Mouse (Mus musculus): ENCODE measurements around the gene C730034F03Rik.
"Not testable (repeated sequence)": the region's sequence is repeated elsewhere in the genome, so short reads cannot be mapped to it uniquely, and the experiment has no call there.

C730034F03Rik gene

DNA sequence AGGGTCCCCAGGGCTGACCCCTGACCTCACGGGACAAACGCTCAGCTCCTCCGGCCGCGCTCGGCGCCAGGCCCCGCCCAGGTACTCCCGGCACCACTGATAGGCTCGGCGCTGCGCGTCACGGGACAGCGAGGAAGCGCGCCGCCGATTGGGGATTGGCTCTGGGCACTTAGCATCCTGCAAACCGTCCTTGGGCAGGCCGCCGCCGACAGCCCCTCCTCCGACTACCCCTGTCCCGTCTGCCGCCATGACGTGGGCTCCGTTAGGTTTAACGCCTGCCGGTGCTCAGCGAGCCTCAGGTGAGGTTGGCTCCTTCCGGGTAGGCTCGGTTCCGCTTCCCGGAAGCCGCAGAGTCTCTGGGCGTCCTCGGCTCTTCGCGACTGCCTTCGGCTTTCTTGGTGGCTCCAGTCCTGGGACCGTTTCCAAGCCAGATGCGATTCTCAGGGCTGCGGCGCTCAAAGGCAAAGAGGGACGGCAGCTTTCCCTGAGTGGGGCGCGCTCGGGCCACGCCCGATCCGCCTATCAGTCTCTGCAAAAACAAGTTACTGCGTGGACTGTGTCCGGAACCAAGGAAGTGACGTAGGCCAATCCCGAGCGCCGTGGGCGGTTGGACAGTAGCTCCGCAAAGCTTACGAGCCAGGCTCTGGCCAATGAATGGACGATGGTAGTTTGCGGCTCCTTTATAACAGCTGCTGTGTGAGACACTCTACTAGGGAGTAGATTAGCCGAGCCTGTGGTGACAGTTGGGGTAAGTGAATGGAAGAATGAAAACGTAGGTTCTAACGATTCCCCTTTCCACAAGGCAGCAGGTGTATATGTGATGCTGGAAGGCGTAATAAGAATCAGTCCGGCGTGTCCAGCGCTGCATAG is at the start of gene C730034F03Rik, which contains the start of the genes Gm44502 and Chkb:
C730034F03Rik (plus strand) TSS at position 238 of the 870 bp plus-strand sequence.
Gm44502 (minus strand) TSS at position 345 of the 870 bp plus-strand sequence.
Chkb (minus strand) TSS at position 557 of the 870 bp plus-strand sequence.
- CTCF ChIA-PET: no interaction called here

- CTCF ChIA-PET: no interaction called here
These were observed 44.8 kb upstream of the C730034F03Rik start, which contains the start of gene Klhdc7b for GRCm38 (mm10) chr15:89384617-89385016. Gene Klhdc7b (plus strand): TSS chr15:89384917.

DNA sequence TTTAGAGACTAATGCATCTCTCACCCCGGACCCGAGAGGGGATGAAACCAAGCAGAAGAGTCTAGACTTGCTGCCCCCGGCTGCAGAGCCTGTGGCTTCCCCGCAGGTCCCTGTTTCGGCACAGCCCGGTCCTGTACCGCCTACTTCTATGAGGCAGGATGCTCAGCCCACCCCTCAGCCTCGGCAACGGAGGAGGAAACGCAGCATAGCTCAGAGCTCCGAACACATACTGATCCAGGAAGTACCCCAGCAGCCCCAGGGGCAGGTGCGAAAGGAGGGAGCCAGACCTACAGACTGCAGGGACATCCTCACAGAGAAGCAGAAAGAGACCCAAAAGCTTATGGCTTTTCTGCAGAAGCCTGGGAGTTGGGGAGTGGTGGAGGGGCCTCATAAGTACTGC is 42.3 kb upstream of the C730034F03Rik start:
- CTCF ChIA-PET: no interaction called here

GRCm38 (mm10) chr15:89390081-89390480 is 39.3 kb upstream of the C730034F03Rik start:
- CTCF ChIA-PET: no interaction called here

DNA sequence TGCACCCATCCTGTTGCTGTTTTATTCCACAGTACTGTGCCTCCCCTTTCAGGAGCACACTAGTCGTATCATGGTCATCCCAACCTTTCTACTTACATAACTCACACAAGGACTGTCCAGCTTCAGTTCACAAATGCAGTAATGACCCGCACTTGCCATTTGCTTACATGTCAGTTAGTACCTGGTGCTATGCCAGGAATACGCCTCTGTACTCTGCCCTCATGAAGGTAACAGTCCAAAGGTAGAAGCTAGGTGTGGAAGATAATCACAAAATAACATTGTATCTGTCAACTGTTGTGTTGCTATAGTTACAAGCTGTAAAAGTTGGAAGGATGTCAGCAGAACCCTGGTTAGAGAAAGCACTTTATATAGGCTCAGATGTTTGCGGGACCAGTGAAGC is 32.5 kb upstream of the C730034F03Rik start:
- CTCF ChIA-PET: no interaction called here

GRCm38 (mm10) chr15:89398146-89398545 is 31.2 kb upstream of the C730034F03Rik start:
- CTCF ChIA-PET: no interaction called here

GRCm38 (mm10) chr15:89399716-89400115 is 29.7 kb upstream of the C730034F03Rik start:
- CTCF ChIA-PET: no interaction called here

DNA sequence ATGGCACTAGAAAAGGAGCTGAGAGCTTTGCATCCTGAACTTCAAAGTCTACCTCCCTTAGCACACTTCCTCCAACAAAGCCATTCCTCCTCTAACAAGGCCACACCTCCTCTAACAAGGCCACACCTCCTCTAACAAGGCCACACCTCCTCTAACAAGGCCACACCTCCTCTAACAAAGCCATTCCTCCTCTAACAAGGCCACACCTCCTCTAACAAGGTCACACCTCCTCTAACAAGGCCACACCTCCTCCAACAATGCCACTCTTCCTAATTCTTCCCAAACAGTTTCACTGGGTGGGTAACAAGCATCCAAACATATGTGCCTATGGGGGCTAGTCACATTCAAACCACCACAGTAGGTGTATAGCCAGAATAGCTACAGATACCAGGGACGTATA is 26.9 kb upstream of the C730034F03Rik start:
- CTCF ChIA-PET: no interaction called here

GRCm38 (mm10) chr15:89404831-89405623 is 24.4 kb upstream of the C730034F03Rik start:
- CTCF ChIA-PET: interaction anchor here (0.5 kb wide), 1 partner anchor 13 kb away, joined by 19 read pairs; no protein-coding TSS in a partner anchor

DNA sequence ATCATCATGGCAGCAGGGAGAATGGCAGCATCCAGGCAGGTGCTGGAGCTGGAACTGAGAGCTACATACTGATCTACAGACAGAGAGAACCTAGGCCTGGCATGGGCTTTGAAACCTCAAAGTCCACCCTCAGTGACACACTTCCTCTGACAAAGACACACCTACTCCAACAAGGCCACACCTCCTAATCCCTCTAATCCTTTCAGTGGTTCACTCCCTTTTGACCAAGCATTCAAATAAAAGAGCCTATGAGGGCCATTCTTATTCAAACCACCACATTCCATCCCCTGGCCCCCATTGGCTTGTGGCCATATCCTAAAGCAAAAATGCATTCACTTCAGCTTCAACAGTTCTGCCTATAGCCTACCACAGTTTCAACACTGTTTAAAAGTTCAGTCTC is 22.7 kb upstream of the C730034F03Rik start:
- CTCF ChIA-PET: no interaction called here

DNA sequence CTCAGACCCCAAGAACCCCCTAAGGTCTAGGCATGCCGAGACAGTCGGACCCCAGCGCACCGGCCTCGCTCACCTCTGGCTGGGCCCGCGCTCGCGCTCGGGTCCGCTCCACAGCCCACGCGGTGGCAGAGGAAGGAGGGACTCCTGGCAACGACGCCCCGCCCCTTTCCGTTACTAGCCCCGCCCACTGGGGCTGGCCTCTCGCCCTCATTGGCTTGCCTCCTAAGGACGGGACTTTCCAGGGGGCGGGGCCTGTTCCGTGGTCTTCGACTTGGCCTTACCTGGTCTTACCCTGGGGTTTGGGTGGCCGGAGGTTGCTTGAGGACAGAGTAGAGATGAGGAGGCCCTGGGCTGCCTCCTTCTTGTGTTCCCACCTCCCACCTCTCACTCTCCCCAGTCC is 19.3 kb upstream of the C730034F03Rik start, which contains the start of gene Syce3:
Syce3 (minus strand) TSS at position 386 of the 400 bp plus-strand sequence.
- CTCF ChIA-PET: no interaction called here

- CTCF ChIA-PET: no interaction called here
These were observed 14.1 kb upstream of the C730034F03Rik start for GRCm38 (mm10) chr15:89415282-89415681.

- CTCF ChIA-PET: no interaction called here
These were observed 7.5 kb upstream of the C730034F03Rik start for GRCm38 (mm10) chr15:89421938-89422337.

DNA sequence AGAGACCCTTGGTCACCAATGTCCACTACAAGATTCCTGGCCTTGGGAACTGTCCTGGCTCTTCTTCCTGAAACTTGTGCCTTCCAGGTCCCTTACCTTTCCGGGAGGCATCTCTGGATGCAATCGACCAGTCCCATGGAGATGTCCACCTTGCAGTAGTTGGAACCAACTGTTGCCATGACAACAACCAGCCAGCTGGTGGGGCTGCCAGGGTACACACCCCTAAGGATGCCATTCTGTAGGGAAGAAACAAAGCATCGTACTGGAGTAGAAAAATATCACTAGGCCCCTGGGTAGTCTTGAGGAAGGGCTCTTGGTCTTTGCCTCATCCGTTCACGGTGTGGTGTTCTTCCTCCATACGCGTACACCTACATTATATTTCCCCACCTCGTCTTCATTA is 4.8 kb upstream of the C730034F03Rik start:
- CTCF ChIA-PET: no interaction called here

DNA sequence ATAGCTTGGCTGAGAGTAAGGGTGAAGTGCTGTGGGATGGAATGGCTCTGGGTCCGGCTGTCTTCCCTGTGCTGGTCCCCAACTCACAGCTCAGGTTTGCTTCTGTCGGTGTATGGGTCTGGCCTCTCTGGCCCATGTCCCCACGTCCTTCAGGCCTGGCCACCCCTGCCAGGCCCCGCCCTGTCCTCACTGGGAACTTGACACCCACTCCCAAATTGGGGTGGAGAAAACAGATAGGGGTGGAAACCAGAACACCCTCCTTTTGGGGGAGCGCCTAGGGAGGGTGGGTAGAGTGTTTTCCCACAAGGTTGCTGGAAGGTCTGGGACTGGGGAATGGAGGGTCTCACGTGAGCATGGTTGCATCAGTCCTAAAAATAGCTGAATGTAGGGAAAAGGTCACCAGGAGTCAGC is 3.7 kb upstream of the C730034F03Rik start, which contains the start of gene Cpt1b:
Cpt1b (minus strand) TSS at position 153 of the 411 bp plus-strand sequence.
- CTCF ChIA-PET: no interaction called here

DNA sequence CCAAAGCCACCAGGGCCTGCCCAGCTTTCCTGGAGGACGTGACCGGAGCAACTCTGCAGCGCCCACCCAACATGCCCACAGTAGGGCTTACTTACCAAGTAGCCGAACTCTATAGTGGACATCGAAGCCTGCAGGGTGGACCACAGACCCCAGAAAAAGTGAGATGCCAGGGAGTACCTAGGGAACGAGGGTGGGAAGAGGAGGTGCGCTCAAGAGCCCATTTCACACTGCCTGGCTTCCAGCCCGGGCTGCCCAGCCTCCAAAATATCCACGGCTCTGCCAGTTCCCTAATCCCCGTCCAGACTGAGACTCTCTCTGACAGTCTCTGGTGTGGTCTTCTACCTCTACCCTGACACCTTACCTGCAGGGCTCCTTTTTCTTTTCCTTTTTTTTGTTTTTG is 2.7 kb upstream of the C730034F03Rik start:
- CTCF ChIA-PET: no interaction called here

- CTCF ChIA-PET: no interaction called here
These were observed 1.1 kb upstream of the C730034F03Rik start for GRCm38 (mm10) chr15:89428136-89428790.

- CTCF ChIA-PET: no interaction called here
These were observed 503 bp upstream of the C730034F03Rik start for GRCm38 (mm10) chr15:89428821-89429351.

DNA sequence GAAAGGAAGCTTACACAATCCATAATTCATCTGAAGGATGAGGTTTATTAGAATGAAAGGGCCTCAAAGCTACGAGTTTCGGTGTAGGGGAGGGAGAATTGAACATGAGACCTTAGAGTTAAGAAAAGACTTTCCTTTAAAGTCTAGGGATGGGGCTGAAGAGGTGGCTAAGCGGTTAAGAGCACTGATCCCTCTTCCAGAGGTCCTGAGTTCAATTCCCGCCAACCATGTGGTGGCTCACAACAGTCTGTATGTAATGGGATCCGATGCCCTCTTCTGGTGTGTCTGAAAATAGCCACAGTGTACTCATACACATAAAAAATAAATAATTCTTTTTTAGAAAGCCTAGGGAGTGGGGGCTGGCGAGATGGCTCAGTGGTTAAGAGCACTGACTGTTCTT is 952 bp downstream of the C730034F03Rik start:
- CTCF ChIA-PET: no interaction called here

DNA sequence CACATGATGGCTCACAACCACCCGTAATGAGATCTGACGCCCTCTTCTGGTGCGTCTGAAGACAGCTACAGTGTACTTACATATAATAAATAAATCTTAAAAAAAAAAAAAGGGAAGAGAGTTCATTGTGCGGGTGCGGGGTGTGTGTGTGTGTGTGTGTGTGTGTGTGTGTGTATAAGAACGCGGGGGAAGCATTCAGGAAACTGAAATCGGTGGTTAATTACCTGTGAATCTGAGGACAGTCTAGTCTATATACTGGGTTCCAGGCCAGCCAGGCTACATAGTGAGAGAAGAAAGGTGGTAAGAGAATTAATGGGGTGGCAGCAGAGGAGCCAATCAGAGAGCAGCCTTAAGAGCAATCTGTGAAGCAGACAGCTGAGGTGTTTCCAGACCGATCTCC is 1.4 kb downstream of the C730034F03Rik start:
- CTCF ChIA-PET: not testable (repeated sequence)

GRCm38 (mm10) chr15:89431271-89431670 is 1.9 kb downstream of the C730034F03Rik start:
- CTCF ChIA-PET: no interaction called here

DNA sequence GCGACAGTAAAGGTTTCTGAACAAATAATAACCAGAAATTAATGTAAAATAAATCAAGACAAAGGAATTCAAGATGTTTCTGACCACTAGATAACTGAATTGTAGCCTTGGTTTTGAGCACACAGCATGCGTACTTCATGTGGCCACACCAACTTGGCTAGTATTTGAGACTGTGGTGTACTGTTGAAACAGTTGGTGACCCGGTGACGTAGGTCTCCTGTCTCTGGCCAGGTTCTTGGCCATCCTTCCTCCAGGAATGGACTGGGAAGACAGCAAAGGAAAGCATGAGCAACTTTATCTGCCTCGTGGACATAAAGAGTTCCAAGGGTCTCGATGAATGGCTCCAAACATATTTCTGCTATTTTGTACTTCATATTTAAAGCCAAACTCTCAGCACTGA is 2.4 kb downstream of the C730034F03Rik start:
- CTCF ChIA-PET: no interaction called here
